Mouse (Mus musculus): ENCODE data around the gene Gpr141.

DNA sequence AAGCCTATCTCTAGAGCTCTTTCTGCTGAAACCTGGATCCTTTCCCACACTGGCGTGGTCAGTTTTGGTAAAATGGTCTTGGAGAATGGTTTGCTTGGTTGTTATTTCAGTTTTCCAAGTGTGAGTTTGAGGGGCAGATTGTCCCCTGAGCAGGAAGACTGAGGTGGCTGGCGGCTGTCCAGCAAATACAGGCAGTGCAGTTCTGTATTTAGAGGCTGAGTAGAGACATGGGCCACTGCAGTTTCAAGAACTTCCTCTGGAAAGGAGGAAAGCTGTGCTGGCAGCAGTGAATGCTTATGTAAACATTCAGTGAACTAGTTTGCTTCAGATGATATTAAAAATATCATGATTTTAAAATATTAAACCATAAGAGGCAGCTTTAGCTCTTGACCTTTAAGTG is 93.2 kb downstream of the Gpr141 start:
- TF ChIP-seq CTCF (IDR thresholded peaks at IDR 0.05; ENCODE audit: extremely low read depth, insufficient read length, insufficient replicate concordance, low read depth, low read length) (no peak), POLR2A (IDR thresholded peaks at IDR 0.05; ENCODE audit: low read depth, low read length) (no peak)
